Mouse (Mus musculus) C2C12 (cell line): Measurements from ENCODE around the gene Frmd4a.

ENCODE experiments used
- CTCF ChIP-seq: IDR thresholded peaks from one replicate; pipeline ENCODE4 v1.5.1; 2011; ENCODE audit not compliant: control insufficient read depth, insufficient read depth, insufficient read length
- MAX ChIP-seq: IDR thresholded peaks from one replicate; pipeline ENCODE4 v1.6.1; 2011; ENCODE audit warnings: mild to moderate bottlenecking, control low read depth
- USF1 ChIP-seq: IDR thresholded peaks from one replicate; pipeline ENCODE4 v1.6.1; 2011; ENCODE audit warnings: low read depth, mild to moderate bottlenecking, control low read depth, moderate library complexity

DNA sequence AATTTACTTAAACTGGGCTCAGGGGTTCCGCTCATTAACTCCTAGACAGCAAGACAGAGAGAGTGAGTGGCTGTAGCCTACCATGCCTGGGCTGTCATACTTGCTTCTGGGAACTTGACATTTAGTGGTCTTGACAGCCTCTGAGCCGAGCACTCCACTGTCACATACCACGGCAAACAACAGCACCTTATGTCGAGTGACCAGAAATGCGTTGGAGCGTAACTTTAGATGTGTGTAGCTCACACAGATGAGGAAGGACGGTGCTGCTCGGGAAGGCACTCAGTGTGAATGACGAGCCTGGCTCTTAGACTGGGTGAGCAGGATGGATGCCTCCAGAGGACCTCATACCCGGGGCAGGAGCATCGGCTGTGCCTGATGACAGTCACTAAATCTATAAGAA, 463.6 kb downstream of the Frmd4a start:
- TF ChIP-seq CTCF (no peak), MAX (no peak), USF1 (no peak)
